Mouse (Mus musculus) spleen, postnatal 36 days (tissue): ENCODE results near the gene Gm7271.
A peak's percentile ranks its signal among the peaks of the same experiment; 100 is the strongest.

Experiments used
- DNase-seq, 2 experiments: peaks; one replicate each; pipeline ENCODE4 v3.0.0; 2022; ENCODE audit warnings: low spot score in 2 of 2, mixed read lengths in 1 of 2

Gene Gm7271

GRCm38 (mm10) chr5:76483811-76484210 lies at the start of gene Gm7271:
Gene Gm7271 (plus strand): TSS chr5:76484040.
- no peak for DNase-seq

DNA sequence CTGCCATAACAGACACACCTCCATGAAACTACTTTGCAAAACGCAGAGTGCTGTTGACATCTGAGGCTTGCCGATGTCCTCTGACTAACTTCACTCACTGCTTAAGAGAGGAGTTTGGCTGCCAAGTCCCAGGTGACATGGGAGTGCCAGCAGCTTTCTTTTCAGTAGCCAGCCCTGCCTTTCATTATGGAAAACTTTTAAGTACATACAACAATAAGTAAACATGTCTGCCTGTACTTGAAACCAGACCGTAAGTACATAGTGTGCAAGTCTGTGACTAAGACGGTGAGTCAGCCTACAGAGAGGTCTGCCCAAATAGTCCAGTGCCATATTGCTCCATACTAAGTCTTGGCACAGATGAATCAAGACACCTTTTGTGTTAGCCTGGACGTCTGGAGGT lies 46.7 kb upstream of the Gm7271 start:
- no peak for DNase-seq

GRCm38 (mm10) chr5:76437696-76438095 lies 46.1 kb upstream of the Gm7271 start:
- DNase-seq = no peak

DNA sequence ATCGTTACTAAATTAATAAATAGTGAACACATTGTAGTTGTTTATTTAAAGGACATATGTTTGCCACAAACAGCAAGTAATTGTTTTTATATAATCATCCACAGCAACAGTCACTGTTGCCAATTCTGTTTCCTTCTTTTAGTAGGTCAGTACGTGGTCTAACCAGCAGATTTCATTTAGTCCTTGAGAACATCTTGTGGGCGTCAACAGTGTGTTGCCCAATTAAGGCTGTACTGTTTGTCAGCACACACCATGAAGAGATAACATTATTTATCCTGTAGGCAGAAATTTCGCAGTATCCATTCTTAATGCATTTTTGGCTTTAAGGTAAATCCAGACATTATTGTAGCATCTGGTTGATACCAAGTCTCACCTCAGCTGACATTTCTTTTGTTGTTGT lies 42.4 kb upstream of the Gm7271 start:
- DNase-seq = no peak

GRCm38 (mm10) chr5:76474931-76475330 lies 8.9 kb upstream of the Gm7271 start:
- no peak for DNase-seq

DNA sequence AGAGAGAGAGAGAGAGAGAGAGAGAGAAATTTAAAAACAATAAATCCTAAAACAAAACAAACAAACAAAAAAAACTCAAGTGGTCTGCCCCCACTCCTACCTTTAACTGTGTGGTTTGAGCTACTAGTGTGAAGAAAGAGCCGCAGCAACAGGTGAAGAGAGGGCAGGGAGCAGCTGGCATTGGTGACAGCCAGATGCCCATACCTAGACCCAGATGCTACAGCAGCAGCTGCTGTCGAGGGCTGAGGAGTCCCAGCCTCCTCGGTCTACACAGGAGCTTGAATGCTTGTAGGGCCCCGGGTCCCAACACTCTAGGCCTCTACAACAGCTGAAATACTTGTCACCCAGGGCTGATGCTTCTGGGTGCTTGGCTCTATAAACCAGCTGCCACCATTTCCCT lies 7.0 kb upstream of the Gm7271 start:
- no peak for DNase-seq

GRCm38 (mm10) chr5:76477764-76478163 lies 6.1 kb upstream of the Gm7271 start:
- no peak for DNase-seq

DNA sequence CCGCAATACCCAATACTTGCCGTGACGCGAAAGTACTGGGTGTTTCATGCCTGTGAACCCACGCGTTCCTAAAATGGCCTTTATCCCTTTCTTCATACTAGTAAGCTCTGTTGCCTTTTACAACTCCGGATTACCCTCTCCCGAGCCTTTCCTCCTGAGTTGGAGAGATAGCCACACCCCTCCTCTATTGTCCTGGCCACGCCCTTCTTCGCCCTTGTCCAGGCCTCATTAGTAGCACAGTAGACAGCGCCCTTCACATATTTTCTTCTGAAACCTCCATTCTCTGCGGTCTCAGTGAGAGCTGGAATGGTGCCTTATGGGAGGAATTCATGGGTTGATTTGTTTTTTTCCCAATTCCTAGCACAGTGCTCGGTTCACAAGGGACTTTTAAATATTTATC lies 11.3 kb downstream of the Gm7271 start:
- DNase-seq = no peak

- no peak for DNase-seq
These were observed 38.6 kb downstream of the Gm7271 start for GRCm38 (mm10) chr5:76522446-76522845.

GRCm38 (mm10) chr5:76524623-76525022 lies 40.8 kb downstream of the Gm7271 start:
- DNase-seq = no peak

- no peak for DNase-seq
These were observed 41.2 kb downstream of the Gm7271 start for GRCm38 (mm10) chr5:76525066-76525465.

DNA sequence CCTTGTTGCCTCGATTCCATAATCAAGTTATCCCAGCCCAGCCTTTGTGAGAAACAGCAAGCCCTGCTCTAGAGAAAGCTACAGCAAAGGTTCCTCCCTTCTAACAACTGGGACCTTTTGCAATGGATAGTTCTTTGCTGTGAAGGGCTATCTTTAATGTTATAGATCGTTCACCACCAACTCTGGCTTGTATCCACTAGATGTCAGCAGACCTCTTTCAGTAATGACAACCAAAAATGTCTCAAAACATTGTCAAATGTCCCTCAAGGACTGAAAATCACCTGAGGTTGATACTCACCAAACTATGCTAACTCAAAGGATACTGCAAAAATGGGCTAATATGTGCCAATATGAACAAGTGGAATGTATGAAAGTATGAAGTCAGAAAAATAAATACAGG lies 42.0 kb downstream of the Gm7271 start:
- no peak for DNase-seq

GRCm38 (mm10) chr5:76529040-76529703 lies 45.3 kb downstream of the Gm7271 start, which contains the start of gene Exoc1:
Gene Exoc1 (plus strand): TSS chr5:76529311.
- DNase-seq = peak; percentile 92 to 94

GRCm38 (mm10) chr5:76529704-76530066 lies 45.8 kb downstream of the Gm7271 start:
- no peak for DNase-seq

GRCm38 (mm10) chr5:76533186-76533585 lies 49.3 kb downstream of the Gm7271 start:
- DNase-seq = no peak

GRCm38 (mm10) chr5:76536231-76536630 lies 52.4 kb downstream of the Gm7271 start:
- no peak for DNase-seq

GRCm38 (mm10) chr5:76537578-76537977 lies 53.7 kb downstream of the Gm7271 start:
- no peak for DNase-seq

DNA sequence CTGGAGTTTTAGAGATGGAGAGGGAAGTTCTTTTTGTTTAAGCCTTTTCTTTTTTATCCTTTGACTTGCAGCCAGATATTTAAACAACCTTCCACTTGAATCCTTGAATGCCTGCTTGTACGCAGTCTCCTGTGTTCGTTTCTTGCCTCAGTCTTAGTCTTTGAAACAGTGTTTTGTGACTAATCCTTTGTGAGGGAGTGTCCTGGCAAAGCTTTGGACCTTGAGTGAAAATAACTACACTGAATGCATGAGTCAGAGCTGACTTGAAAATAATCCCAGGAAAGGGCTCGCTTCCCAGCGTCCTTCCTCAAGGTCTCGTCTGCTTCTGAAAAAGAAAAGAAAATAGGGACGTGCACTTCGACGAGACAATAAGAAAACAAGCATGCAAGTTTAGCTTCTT lies 56.3 kb downstream of the Gm7271 start:
- DNase-seq = no peak

DNA sequence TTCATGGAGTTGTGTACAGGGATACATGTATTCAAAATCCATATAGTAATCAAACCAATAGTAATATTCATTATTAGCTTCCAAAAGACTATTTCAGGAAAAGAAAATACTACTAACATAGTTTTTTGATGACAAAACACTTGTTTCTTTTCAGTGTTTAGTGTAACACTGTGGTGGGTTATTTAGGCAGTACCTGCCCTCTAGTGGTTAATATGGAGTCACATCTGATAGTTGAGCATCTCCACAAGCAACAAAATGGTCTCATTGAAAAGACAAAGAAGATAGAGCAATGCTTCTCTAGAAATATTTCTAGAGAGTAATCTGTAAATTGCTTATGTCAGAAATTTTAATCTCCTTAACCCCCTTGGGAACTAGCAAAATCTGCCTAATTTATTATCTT lies 57.0 kb downstream of the Gm7271 start:
- no peak for DNase-seq

- no peak for DNase-seq
These were observed 59.4 kb downstream of the Gm7271 start for GRCm38 (mm10) chr5:76543200-76543599.

- no peak for DNase-seq
These were observed 66.6 kb downstream of the Gm7271 start for GRCm38 (mm10) chr5:76550426-76550825.

DNA sequence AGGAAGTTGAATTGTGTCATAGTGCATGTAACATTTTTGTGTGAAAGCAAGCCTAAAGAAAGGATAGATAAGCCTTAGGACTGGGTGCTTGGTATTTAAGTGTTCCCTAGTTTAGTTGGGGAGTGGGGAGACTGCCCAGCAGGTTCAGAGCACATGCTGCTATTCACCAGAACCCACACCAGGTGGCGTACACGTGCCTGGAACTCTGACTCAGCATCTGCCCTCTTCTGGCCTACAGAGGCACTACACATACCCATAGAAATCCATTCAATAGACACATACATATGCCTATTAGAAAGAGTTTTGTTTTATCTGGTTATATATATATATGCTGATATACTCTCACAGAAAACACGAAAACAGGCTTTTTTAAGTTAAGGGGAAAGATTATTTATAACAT lies 81.5 kb downstream of the Gm7271 start:
- DNase-seq = peak; percentile 62 to 64
